Mouse (Mus musculus): Measurements from ENCODE around the gene Thy1. TPM values are rescaled to one million over a fixed set of nuclear protein-coding genes. Genes with fewer than 3 reads are reported as not detected.

The Thy1 gene
- polyA plus RNA-seq, 1 experiment from 2014 or later: 0.19 TPM

GRCm38 (mm10) chr9:44041511-44042395 lies 1.4 kb upstream of the Thy1 start:
- no peak overlapping the region for H3K4me3 ChIP-seq
- H3K9ac ChIP-seq: no peak overlapping the region
- no peaks in the 10 kb centered on the region for H3K36me3 ChIP-seq
- H3K9me3 ChIP-seq (replicated peaks): no peaks in the 10 kb centered on the region
- no peak for ATAC-seq
- H3K27ac ChIP-seq: no peak overlapping the region
- H3K4me2 ChIP-seq: no peak overlapping the region
- WGBS (ENCODE audit: insufficient replicate concordance): 58% methylated on average over 7 of the region's 7 CpGs
- H3K27me3 ChIP-seq (replicated peaks): peaks cover 68% of the 10 kb centered on the region
- peaks cover 5% of the 10 kb centered on the region; the same call in 1 of the 2 replicates for H3K4me1 ChIP-seq

GRCm38 (mm10) chr9:44042396-44042680 lies 846 bp upstream of the Thy1 start:
- no peak overlapping the region for H3K9ac ChIP-seq
- H3K27ac ChIP-seq: no peak overlapping the region
- H3K4me2 ChIP-seq: no peak overlapping the region
- no peak overlapping the region for H3K4me3 ChIP-seq
- ATAC-seq: no peak
- no peaks in the 10 kb centered on the region for H3K9me3 ChIP-seq (replicated peaks)
- peaks cover 73% of the 10 kb centered on the region for H3K27me3 ChIP-seq (replicated peaks)
- no peaks in the 10 kb centered on the region for H3K36me3 ChIP-seq
- H3K4me1 ChIP-seq: peaks cover 5% of the 10 kb centered on the region; the same call in 1 of the 2 replicates
- WGBS (ENCODE audit: insufficient replicate concordance): 78% methylated on average over 1 of the region's 1 CpGs

GRCm38 (mm10) chr9:44043708-44044425 lies 683 bp downstream of the Thy1 start:
- ATAC-seq: no peak
- Histone ChIP-seq H3K4me3 (peak overlapping the region; percentile 10; the same call in 1 of the 2 replicates), H3K27me3 (replicated peaks) (peaks cover 79% of the 10 kb centered on the region), H3K9me3 (replicated peaks) (no peaks in the 10 kb centered on the region), H3K4me1 (peaks cover 5% of the 10 kb centered on the region; the same call in 1 of the 2 replicates), H3K4me2 (peak overlapping the region; percentile 50), H3K9ac (no peak overlapping the region), H3K36me3 (no peaks in the 10 kb centered on the region), H3K27ac (no peak overlapping the region)
- WGBS (ENCODE audit: insufficient replicate concordance): 4% methylated on average over 23 of the region's 23 CpGs

GRCm38 (mm10) chr9:44044426-44045157 lies 1.4 kb downstream of the Thy1 start:
- WGBS (ENCODE audit: insufficient replicate concordance): 30% methylated on average over 14 of the region's 14 CpGs
- H3K4me1 ChIP-seq: peaks cover 5% of the 10 kb centered on the region; the same call in 1 of the 2 replicates
- H3K36me3 ChIP-seq: no peaks in the 10 kb centered on the region
- ATAC-seq: no peak
- no peak overlapping the region for H3K4me2 ChIP-seq
- H3K9me3 ChIP-seq (replicated peaks): no peaks in the 10 kb centered on the region
- H3K27me3 ChIP-seq (replicated peaks): peaks cover 86% of the 10 kb centered on the region
- no peak overlapping the region for H3K9ac ChIP-seq
- H3K4me3 ChIP-seq: no peak overlapping the region
- H3K27ac ChIP-seq: no peak overlapping the region

GRCm38 (mm10) chr9:44045158-44045883 lies 2.1 kb downstream of the Thy1 start:
- H3K4me3 ChIP-seq: no peak overlapping the region
- no peak overlapping the region for H3K27ac ChIP-seq
- H3K4me2 ChIP-seq: no peak overlapping the region
- no peaks in the 10 kb centered on the region for H3K36me3 ChIP-seq
- no peak for ATAC-seq
- 51% methylated on average over 3 of the region's 3 CpGs for WGBS (ENCODE audit: insufficient replicate concordance)
- H3K9ac ChIP-seq: no peak overlapping the region
- H3K27me3 ChIP-seq (replicated peaks): peaks cover 86% of the 10 kb centered on the region
- peaks cover 5% of the 10 kb centered on the region; the same call in 1 of the 2 replicates for H3K4me1 ChIP-seq
- no peaks in the 10 kb centered on the region for H3K9me3 ChIP-seq (replicated peaks)

GRCm38 (mm10) chr9:44045884-44046272 lies 2.7 kb downstream of the Thy1 start:
- Histone ChIP-seq H3K4me1 (peaks cover 5% of the 10 kb centered on the region; the same call in 1 of the 2 replicates), H3K36me3 (no peaks in the 10 kb centered on the region), H3K4me2 (no peak overlapping the region), H3K9me3 (replicated peaks) (no peaks in the 10 kb centered on the region), H3K27ac (no peak overlapping the region), H3K9ac (no peak overlapping the region), H3K27me3 (replicated peaks) (peaks cover 83% of the 10 kb centered on the region), H3K4me3 (no peak overlapping the region)
- WGBS (ENCODE audit: insufficient replicate concordance): 55% methylated on average over 5 of the region's 5 CpGs
- no peak for ATAC-seq

GRCm38 (mm10) chr9:44046426-44046825 lies 3.2 kb downstream of the Thy1 start:
- Histone ChIP-seq H3K27ac (no peak overlapping the region), H3K27me3 (replicated peaks) (peaks cover 77% of the 10 kb centered on the region), H3K4me2 (no peak overlapping the region), H3K9ac (no peak overlapping the region), H3K9me3 (replicated peaks) (no peaks in the 10 kb centered on the region), H3K4me3 (no peak overlapping the region), H3K4me1 (peaks cover 5% of the 10 kb centered on the region; the same call in 1 of the 2 replicates), H3K36me3 (no peaks in the 10 kb centered on the region)
- ATAC-seq: no peak
- WGBS (ENCODE audit: insufficient replicate concordance): 64% methylated on average over 12 of the region's 12 CpGs

GRCm38 (mm10) chr9:44047071-44047470 lies 3.9 kb downstream of the Thy1 start:
- Histone ChIP-seq H3K4me1 (peaks cover 5% of the 10 kb centered on the region; the same call in 1 of the 2 replicates), H3K27me3 (replicated peaks) (peaks cover 71% of the 10 kb centered on the region), H3K27ac (no peak overlapping the region), H3K4me3 (no peak overlapping the region), H3K9ac (no peak overlapping the region), H3K4me2 (no peak overlapping the region), H3K36me3 (no peaks in the 10 kb centered on the region), H3K9me3 (replicated peaks) (no peaks in the 10 kb centered on the region)
- 42% methylated on average over 6 of the region's 6 CpGs for WGBS (ENCODE audit: insufficient replicate concordance)
- ATAC-seq: no peak

- Histone ChIP-seq H3K36me3 (no peaks in the 10 kb centered on the region), H3K27ac (no peak overlapping the region), H3K27me3 (replicated peaks) (peaks cover 63% of the 10 kb centered on the region), H3K9me3 (replicated peaks) (no peaks in the 10 kb centered on the region), H3K4me3 (no peak overlapping the region), H3K9ac (no peak overlapping the region), H3K4me2 (no peak overlapping the region), H3K4me1 (peaks cover 5% of the 10 kb centered on the region; the same call in 1 of the 2 replicates)
- ATAC-seq: no peak
- 47% methylated on average over 14 of the region's 14 CpGs for WGBS (ENCODE audit: insufficient replicate concordance)
Measured at GRCm38 (mm10) chr9:44047571-44048490, 4.6 kb downstream of the Thy1 start.

- Histone ChIP-seq H3K27ac (no peak overlapping the region), H3K4me1 (no peaks in the 10 kb centered on the region), H3K4me2 (no peak overlapping the region), H3K36me3 (no peaks in the 10 kb centered on the region), H3K9ac (no peak overlapping the region), H3K27me3 (replicated peaks) (peaks cover 54% of the 10 kb centered on the region), H3K4me3 (no peak overlapping the region), H3K9me3 (replicated peaks) (no peaks in the 10 kb centered on the region)
- ATAC-seq: no peak
- WGBS (ENCODE audit: insufficient replicate concordance): 61% methylated on average over 15 of the region's 15 CpGs
Measured at GRCm38 (mm10) chr9:44048541-44049380, 5.6 kb downstream of the Thy1 start.

Data from liver, embryonic 12.5 days (tissue).